Mouse (Mus musculus) gastrocnemius, adult 2 months (tissue): ENCODE measurements around the gene Ube2e2. TPM values are rescaled to one million over a fixed set of nuclear protein-coding genes. Genes with fewer than 3 reads are reported as not detected.
"Not testable (repeated sequence)": the region's sequence is repeated elsewhere in the genome, so short reads cannot be mapped to it uniquely, and the experiment has no call there.

Experiments used
- DNase-seq: peaks from one replicate; pipeline ENCODE4 v3.0.0; 2022
- H3K27ac ChIP-seq: fragments of 200-600 bp; 2 replicates; pipeline ENCODE4 v1.8.1; 2022; ENCODE audit warnings: mild to moderate bottlenecking
- H3K4me3 ChIP-seq: fragments of 200-600 bp; 2 replicates; pipeline ENCODE4 v1.8.1; 2022; ENCODE audit warnings: mild to moderate bottlenecking, moderate library complexity
- CTCF ChIP-seq: fragments of 200-600 bp; IDR thresholded peaks from 2 replicates; pipeline ENCODE4 v1.8.1; 2022; ENCODE audit warnings: antibody characterized with exemption, mild to moderate bottlenecking, moderate library complexity
- intact Hi-C: fragments of 180-260 bp; cut with DNase I; formaldehyde crosslinking; loops from one replicate; pipeline ENCODE4 v1.15.1; 2025
- total RNA-seq, 2 experiments: library from RNA; stranded (reverse); gene quantifications; 2 replicates each; pipeline ENCODE4 v1.2.3; 2021

Gene Ube2e2
- total RNA-seq, 2 experiments from 2014 or later: 5.7 to 7.2 TPM

- no peak overlapping the region for H3K27ac ChIP-seq
- no peak overlapping the region for H3K4me3 ChIP-seq
- no peak for DNase-seq
- no peak for TF ChIP-seq CTCF
- intact Hi-C loops: loop anchor here (10.0 kb wide), 1 partner anchor 321 kb away; the partner anchor contains the start of gene Ube2e2
Measured at GRCm38 (mm10) chr14:18573286-18573956, 320.6 kb downstream of the Ube2e2 start.

- Histone ChIP-seq H3K4me3 (no peak overlapping the region), H3K27ac (no peak overlapping the region)
- no peak for TF ChIP-seq CTCF
- DNase-seq: no peak
- intact Hi-C loops: loop anchor here (10.0 kb wide), 1 partner anchor 322 kb away; the partner anchor contains the start of gene Ube2e2
Measured at GRCm38 (mm10) chr14:18572852-18573251, 321.2 kb downstream of the Ube2e2 start.

DNA sequence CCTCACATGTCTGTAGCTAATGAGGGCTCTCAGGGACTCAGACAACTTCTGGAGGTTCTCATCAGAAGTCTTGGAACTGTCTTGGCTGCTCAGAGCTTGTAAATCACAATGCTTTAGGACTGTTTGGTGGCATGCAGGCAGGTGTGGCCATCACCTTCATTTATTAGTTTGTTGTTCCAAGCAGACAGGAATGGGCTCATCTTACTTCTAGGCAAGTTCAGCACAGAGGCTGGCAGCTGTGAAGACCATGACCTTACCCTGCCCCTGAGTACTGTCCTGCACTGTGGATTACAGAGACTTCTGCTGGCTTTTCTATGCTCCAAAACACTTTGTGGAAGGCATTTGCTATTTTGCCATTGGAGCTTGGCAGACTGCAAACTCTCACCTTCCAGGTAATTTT lies 324.5 kb downstream of the Ube2e2 start:
- Histone ChIP-seq H3K4me3 (no peak overlapping the region), H3K27ac (no peak overlapping the region)
- intact Hi-C loops: loop anchor here (10.0 kb wide), 1 partner anchor 325 kb away; the partner anchor contains the start of gene Ube2e2
- no peak for DNase-seq
- TF ChIP-seq CTCF: no peak

DNA sequence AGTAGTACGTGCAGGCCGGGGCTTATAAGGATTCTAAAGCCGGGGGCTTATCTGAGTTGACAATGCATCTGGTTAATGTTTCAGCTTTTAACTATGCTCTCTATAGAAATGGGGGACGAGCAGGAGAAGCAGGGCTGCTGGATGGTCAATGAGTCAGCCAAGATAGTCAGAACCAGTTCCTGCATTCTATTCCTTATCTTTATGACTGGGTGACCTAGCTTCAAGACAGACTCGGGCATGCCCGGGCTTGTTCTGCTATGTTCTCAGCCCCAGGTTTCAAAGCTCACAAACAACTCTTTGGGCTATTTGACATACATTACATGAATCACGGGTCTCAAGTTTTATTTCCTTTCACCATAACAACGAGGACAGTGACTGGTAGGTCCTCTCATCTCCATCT lies 329.1 kb downstream of the Ube2e2 start:
- DNase-seq, H3K4me3 ChIP-seq, H3K27ac ChIP-seq, intact Hi-C loops: not testable (repeated sequence)

GRCm38 (mm10) chr14:18555287-18555686 lies 338.8 kb downstream of the Ube2e2 start:
- no peak for DNase-seq
- intact Hi-C loops: no loop called here
- H3K27ac ChIP-seq: no peak overlapping the region
- TF ChIP-seq CTCF: no peak
- H3K4me3 ChIP-seq: no peak overlapping the region

DNA sequence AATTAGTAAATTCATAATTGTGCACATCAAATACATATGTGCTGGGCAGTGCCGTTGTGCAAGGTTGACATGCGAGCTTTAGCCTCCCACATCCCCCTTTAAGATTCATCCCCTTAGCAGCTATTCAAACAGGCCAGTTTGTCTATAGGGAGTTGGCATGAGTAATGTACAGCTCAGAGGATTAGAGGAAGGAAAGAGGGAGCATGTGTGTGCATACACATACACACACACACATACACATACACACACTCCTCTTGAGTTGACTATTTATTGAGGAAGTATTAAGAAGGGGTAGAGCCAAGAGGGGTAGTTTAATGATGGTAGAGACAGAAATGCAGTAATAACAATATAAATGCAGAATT lies 339.5 kb downstream of the Ube2e2 start:
- intact Hi-C loops: no loop called here
- H3K4me3 ChIP-seq: no peak overlapping the region
- no peak for DNase-seq
- no peak for TF ChIP-seq CTCF
- H3K27ac ChIP-seq: no peak overlapping the region

DNA sequence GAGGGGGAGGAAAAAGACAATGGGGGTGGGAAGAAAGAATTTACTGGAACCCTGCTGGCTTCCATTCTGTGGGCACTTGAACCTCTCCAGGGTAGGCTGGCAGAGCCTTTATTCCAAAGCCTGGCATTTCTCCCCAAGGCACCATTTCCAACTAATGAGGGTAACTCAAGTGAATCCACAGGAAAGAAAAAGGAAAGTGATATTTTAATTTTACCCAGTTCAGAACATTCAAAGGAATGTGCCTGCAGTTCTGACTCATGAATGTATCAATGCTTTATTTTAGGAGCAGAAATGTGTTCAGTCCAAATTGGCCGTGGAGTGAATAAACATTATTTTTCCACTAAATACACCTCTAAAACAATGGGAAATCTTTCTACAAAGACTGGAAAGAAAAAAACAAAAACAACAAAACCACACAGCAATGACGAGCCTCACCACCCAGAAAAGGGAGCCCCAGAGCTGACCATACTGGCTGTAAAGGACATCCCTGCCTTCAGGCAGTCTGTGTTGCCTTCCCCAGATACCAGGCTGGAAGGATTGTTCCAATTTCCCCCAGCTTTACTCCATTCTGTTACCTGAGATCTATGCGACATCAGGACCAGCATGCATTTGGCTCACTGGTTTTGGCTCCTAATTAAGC lies 340.0 kb downstream of the Ube2e2 start:
- H3K4me3 ChIP-seq: no peak overlapping the region
- no peak for DNase-seq
- H3K27ac ChIP-seq: no peak overlapping the region
- intact Hi-C loops: no loop called here
- TF ChIP-seq CTCF: no peak

DNA sequence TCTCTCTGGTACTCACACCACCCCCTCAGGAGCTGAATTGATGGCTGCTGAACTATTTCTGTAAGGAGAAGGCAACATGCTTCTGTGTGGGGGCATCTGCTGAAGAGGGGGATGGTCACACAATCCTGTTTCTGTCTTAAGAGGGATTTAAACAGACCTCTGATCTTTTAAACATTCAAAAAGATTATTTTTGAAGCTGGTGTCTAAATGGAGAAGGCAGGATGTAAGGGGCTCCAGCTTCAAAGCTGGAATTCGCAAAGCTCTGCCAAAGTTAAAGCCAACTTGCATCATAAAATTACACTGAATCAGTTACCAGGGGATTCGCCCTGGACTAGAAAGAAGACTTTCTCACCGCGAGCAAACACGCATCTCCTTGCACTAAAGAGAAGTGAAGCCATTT lies 346.5 kb downstream of the Ube2e2 start:
- TF ChIP-seq CTCF: no peak
- H3K4me3 ChIP-seq: no peak overlapping the region
- intact Hi-C loops: no loop called here
- no peak overlapping the region for H3K27ac ChIP-seq
- no peak for DNase-seq

- intact Hi-C loops, H3K4me3 ChIP-seq, H3K27ac ChIP-seq, DNase-seq: not testable (repeated sequence)
Measured at GRCm38 (mm10) chr14:18539092-18539491, 355.0 kb downstream of the Ube2e2 start.

DNA sequence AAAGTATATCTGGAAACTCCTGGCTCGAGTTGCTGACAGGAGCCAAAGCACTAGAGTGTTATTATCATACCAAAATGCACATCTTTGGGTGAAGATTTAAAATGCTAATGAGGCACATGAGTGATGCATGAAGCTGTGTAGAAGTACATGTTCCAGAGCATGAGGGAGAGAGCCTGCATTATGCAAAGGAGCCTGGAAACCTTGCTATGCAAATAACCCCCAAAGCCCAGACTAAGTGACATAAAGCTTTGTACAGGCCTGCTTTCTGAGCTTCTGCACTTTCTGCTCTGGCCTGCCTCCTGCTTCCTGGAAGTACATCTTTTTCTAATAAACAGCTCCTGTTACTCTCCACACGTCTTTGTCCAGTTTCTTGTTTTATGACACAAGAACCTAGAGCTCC lies 363.2 kb downstream of the Ube2e2 start:
- intact Hi-C loops: no loop called here
- Histone ChIP-seq H3K4me3 (no peak overlapping the region), H3K27ac (no peak overlapping the region)
- no peak for DNase-seq
- TF ChIP-seq CTCF: no peak

DNA sequence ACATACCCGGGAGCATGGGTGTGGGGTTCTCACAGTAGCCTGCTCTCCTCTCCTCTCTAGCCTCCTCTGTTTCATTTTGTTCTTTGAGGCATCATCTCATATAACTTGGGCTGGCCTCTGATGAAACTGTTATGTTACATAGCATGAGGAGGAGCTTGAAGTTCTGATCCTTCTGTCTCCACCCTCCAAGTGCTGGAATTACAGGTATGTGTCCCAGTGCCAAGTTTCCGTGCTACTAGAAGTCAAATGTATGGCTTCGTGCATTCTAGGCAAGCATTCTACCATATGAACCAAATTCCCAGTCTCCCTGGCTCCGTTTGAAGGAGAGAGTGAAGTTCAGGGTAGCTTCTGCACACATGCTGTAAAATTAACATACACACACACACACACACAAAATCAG lies 363.6 kb downstream of the Ube2e2 start:
- Histone ChIP-seq H3K4me3 (no peak overlapping the region), H3K27ac (no peak overlapping the region)
- intact Hi-C loops: no loop called here
- DNase-seq: no peak
- TF ChIP-seq CTCF: no peak
